Mouse (Mus musculus): ENCODE measurements around the gene Gm16223. TPM values are rescaled to one million over a fixed set of nuclear protein-coding genes. Genes with fewer than 3 reads are reported as not detected.

Gm16223 gene
- total RNA-seq, 1 experiment, result 0.09 TPM

- Histone ChIP-seq H3K36me3 (ENCODE audit: control insufficient read depth, insufficient read depth, low read length, poor library complexity, severe bottlenecking) (no peaks in the 10 kb centered on the region), H3K4me1 (ENCODE audit: control insufficient read depth in 2 of 2, insufficient read depth in 2 of 2, low read length in 2 of 2, poor library complexity in 1 of 2) (no peaks in the 10 kb centered on the region), H3K27ac (ENCODE audit: insufficient read depth, low read depth, low read length, poor library complexity, severe bottlenecking) (no peak overlapping the region), H3K9me3 (ENCODE audit: control insufficient read depth, insufficient read depth, low read depth, low read length) (no peaks in the 10 kb centered on the region), H3K9ac (ENCODE audit: insufficient read depth, low read depth, low read length, poor library complexity, severe bottlenecking) (no peak overlapping the region), H3K4me3 (ENCODE audit: insufficient read depth in 1 of 2, low read depth in 1 of 2, low read length in 2 of 2, poor library complexity in 1 of 2, severe bottlenecking in 1 of 2) (no peak overlapping the region)
- in situ Hi-C loops (cut with MboI; ENCODE audit: low sequenced_read_pairs in 2 of 2, unreplicated experiment in 2 of 2), result no loop called here
- DNase-seq (ENCODE audit: low read depth, low spot score), result no peak
- no peak for TF ChIP-seq HCFC1 (IDR thresholded peaks at IDR 0.05; ENCODE audit: borderline replicate concordance, insufficient read depth, low read length)
- no peak for TF ChIP-seq ZC3H11A (IDR thresholded peaks at IDR 0.05; ENCODE audit: borderline replicate concordance, low read depth, low read length)
- no peak for TF ChIP-seq ZNF384 (IDR thresholded peaks at IDR 0.05; ENCODE audit: low read depth, low read length)
- TF ChIP-seq MAFK (IDR thresholded peaks at IDR 0.05; ENCODE audit: insufficient read depth, low read depth, low read length), result no peak
- no peak for TF ChIP-seq CHD2 (IDR thresholded peaks at IDR 0.05; ENCODE audit: low read depth, low read length)
Measured at GRCm38 (mm10) chr5:42239291-42239690, 171.5 kb downstream of the Gm16223 start.

- Histone ChIP-seq H3K36me3 (ENCODE audit: control insufficient read depth, insufficient read depth, low read length, poor library complexity, severe bottlenecking) (no peaks in the 10 kb centered on the region), H3K4me3 (ENCODE audit: insufficient read depth in 1 of 2, low read depth in 1 of 2, low read length in 2 of 2, poor library complexity in 1 of 2, severe bottlenecking in 1 of 2) (no peak overlapping the region), H3K27ac (ENCODE audit: insufficient read depth, low read depth, low read length, poor library complexity, severe bottlenecking) (no peak overlapping the region), H3K9me3 (ENCODE audit: control insufficient read depth, insufficient read depth, low read depth, low read length) (no peaks in the 10 kb centered on the region), H3K4me1 (ENCODE audit: control insufficient read depth in 2 of 2, insufficient read depth in 2 of 2, low read length in 2 of 2, poor library complexity in 1 of 2) (no peaks in the 10 kb centered on the region), H3K9ac (ENCODE audit: insufficient read depth, low read depth, low read length, poor library complexity, severe bottlenecking) (no peak overlapping the region)
- DNase-seq (ENCODE audit: low read depth, low spot score), result no peak
- in situ Hi-C loops (cut with MboI; ENCODE audit: low sequenced_read_pairs in 2 of 2, unreplicated experiment in 2 of 2), result no loop called here
- TF ChIP-seq ZNF384 (IDR thresholded peaks at IDR 0.05; ENCODE audit: low read depth, low read length) (no peak), HCFC1 (IDR thresholded peaks at IDR 0.05; ENCODE audit: borderline replicate concordance, insufficient read depth, low read length) (no peak), MAFK (IDR thresholded peaks at IDR 0.05; ENCODE audit: insufficient read depth, low read depth, low read length) (no peak), ZC3H11A (IDR thresholded peaks at IDR 0.05; ENCODE audit: borderline replicate concordance, low read depth, low read length) (no peak), CHD2 (IDR thresholded peaks at IDR 0.05; ENCODE audit: low read depth, low read length) (no peak)
Measured at GRCm38 (mm10) chr5:42239806-42240205, 172.0 kb downstream of the Gm16223 start.

- Histone ChIP-seq H3K4me3 (ENCODE audit: insufficient read depth in 1 of 2, low read depth in 1 of 2, low read length in 2 of 2, poor library complexity in 1 of 2, severe bottlenecking in 1 of 2) (no peak overlapping the region), H3K9me3 (ENCODE audit: control insufficient read depth, insufficient read depth, low read depth, low read length) (no peaks in the 10 kb centered on the region), H3K4me1 (ENCODE audit: control insufficient read depth in 2 of 2, insufficient read depth in 2 of 2, low read length in 2 of 2, poor library complexity in 1 of 2) (no peaks in the 10 kb centered on the region), H3K36me3 (ENCODE audit: control insufficient read depth, insufficient read depth, low read length, poor library complexity, severe bottlenecking) (no peaks in the 10 kb centered on the region), H3K9ac (ENCODE audit: insufficient read depth, low read depth, low read length, poor library complexity, severe bottlenecking) (no peak overlapping the region), H3K27ac (ENCODE audit: insufficient read depth, low read depth, low read length, poor library complexity, severe bottlenecking) (no peak overlapping the region)
- DNase-seq (ENCODE audit: low read depth, low spot score), result no peak
- TF ChIP-seq CHD2 (IDR thresholded peaks at IDR 0.05; ENCODE audit: low read depth, low read length) (no peak), HCFC1 (IDR thresholded peaks at IDR 0.05; ENCODE audit: borderline replicate concordance, insufficient read depth, low read length) (no peak), ZC3H11A (IDR thresholded peaks at IDR 0.05; ENCODE audit: borderline replicate concordance, low read depth, low read length) (no peak), ZNF384 (IDR thresholded peaks at IDR 0.05; ENCODE audit: low read depth, low read length) (no peak), MAFK (IDR thresholded peaks at IDR 0.05; ENCODE audit: insufficient read depth, low read depth, low read length) (no peak)
- in situ Hi-C loops (cut with MboI; ENCODE audit: low sequenced_read_pairs in 2 of 2, unreplicated experiment in 2 of 2), result no loop called here
Measured at GRCm38 (mm10) chr5:42250376-42250775, 182.6 kb downstream of the Gm16223 start.

Other genes with a start within 250 kb of the Gm16223 start
- gene Bod1l, start 223.6 kb upstream of the Gm16223 start, total RNA-seq (2012; rRNA removed), result 67.2 and 71.0 TPM in 2 replicates

Measured in ES-E14 (cell line).